Mouse (Mus musculus): ENCODE measurements around the gene Agbl4.

- peak in 1 of 2 experiments; percentile 43; a peak in 2 of 4 replicates for TF ChIP-seq CTCF (conservative IDR thresholded peaks at IDR 0.05 in 1 of 2, IDR thresholded peaks at IDR 0.05 in 1 of 2; ENCODE audit: low read depth in 2 of 2, low read length in 2 of 2)
- no peak for TF ChIP-seq GABPA (IDR thresholded peaks at IDR 0.05; ENCODE audit: insufficient replicate concordance, low read depth, low read length)
- no peak for TF ChIP-seq NELFE (IDR thresholded peaks at IDR 0.05; ENCODE audit: low read depth, low read length)
These were observed 859.5 kb downstream of the Agbl4 start for GRCm38 (mm10) chr4:111256931-111257330.
